Mouse (Mus musculus) hindbrain, embryonic 11.5 days (tissue): ENCODE measurements around the gene Sp2. TPM values are rescaled to one million over a fixed set of nuclear protein-coding genes. Genes with fewer than 3 reads are reported as not detected.
A peak's percentile ranks its signal among the peaks of the same experiment; 100 is the strongest.

Experiments used
- ATAC-seq: fragments of 200-750 bp; cut with Nextera tagmentation; 2 replicates; pipeline ENCODE4 v1.8.0; 2017; ENCODE audit warnings: mild to moderate bottlenecking, moderate TSS enrichment, moderate library complexity; ENCODE audit not compliant: low FRiP score
- DNase-seq: peaks from one replicate; pipeline ENCODE4 v3.0.0-alpha.2; 2015; ENCODE audit warnings: low spot score
- H3K27ac ChIP-seq: fragments of 300-500 bp; sonication (generic); 2 replicates; pipeline ENCODE4 v1.5.1; 2014; ENCODE audit warnings: mild to moderate bottlenecking, low read depth, low read length
- H3K27me3 ChIP-seq: fragments of 300-500 bp; sonication (generic); 2 replicates; pipeline ENCODE4 v1.6.1; 2014; ENCODE audit warnings: mild to moderate bottlenecking, low read length, moderate library complexity, mixed read lengths; ENCODE audit not compliant: control insufficient read depth, insufficient read depth
- H3K36me3 ChIP-seq: fragments of 300-500 bp; sonication (generic); 2 replicates; pipeline ENCODE4 v1.6.1; 2014; ENCODE audit warnings: mild to moderate bottlenecking, low read length, moderate library complexity, mixed read lengths; ENCODE audit not compliant: control insufficient read depth, insufficient read depth
- H3K4me1 ChIP-seq: fragments of 300-500 bp; sonication (generic); replicated peaks from 2 replicates; pipeline ENCODE4 v1.6.1; 2014; ENCODE audit warnings: low read length, mixed read lengths; ENCODE audit not compliant: control insufficient read depth, insufficient read depth
- H3K4me2 ChIP-seq: fragments of 300-500 bp; sonication (generic); replicated peaks from 2 replicates; pipeline ENCODE4 v1.6.1; 2014; ENCODE audit warnings: mild to moderate bottlenecking, low read depth, low read length
- H3K4me3 ChIP-seq: fragments of 300-500 bp; sonication (generic); 2 replicates; pipeline ENCODE4 v1.5.1; 2014; ENCODE audit warnings: low read depth, low read length
- H3K9ac ChIP-seq: fragments of 300-500 bp; sonication (generic); 2 replicates; pipeline ENCODE4 v1.6.1; 2014; ENCODE audit warnings: low read depth, low read length
- H3K9me3 ChIP-seq: fragments of 300-500 bp; sonication (generic); 2 replicates; pipeline ENCODE4 v1.6.1; 2016; ENCODE audit warnings: low read length; ENCODE audit not compliant: control insufficient read depth
- WGBS: fragments of 180-500 bp; shearing (Covaris S2); extraction: QIAGEN DNeasy Blood & Tissue Kit; methylation state at CpG from one replicate; pipeline ENCODE4 v1.1.7; 2014; 5-methylcytosine and 5-hydroxymethylcytosine counted together
- polyA plus RNA-seq: library from polyadenylated mRNA; unstranded; fragments of >200 nt; fragmentation: Nextera tagmentation; extraction: Ambion mirVana; gene quantifications from 2 replicates; pipeline ENCODE4 v1.2.1, GENCODE M21; 2014

Sp2 gene
- polyA plus RNA-seq, 1 experiment from 2014 or later, result 17.8 TPM

GRCm38 (mm10) chr11:97021121-97021765 is 38.5 kb upstream of the Sp2 start:
- H3K4me1 ChIP-seq, result peaks cover 22% of the 10 kb centered on the region
- H3K27ac ChIP-seq, result no peak overlapping the region
- ATAC-seq, result peak; percentile 26; the same call in 1 of the 2 replicates
- no peak overlapping the region; the same call in 1 of the 2 replicates for H3K9ac ChIP-seq
- no peaks in the 10 kb centered on the region for H3K9me3 ChIP-seq
- H3K4me2 ChIP-seq, result peak overlapping the region; percentile 80; the same call in 1 of the 2 replicates
- H3K36me3 ChIP-seq, result no peaks in the 10 kb centered on the region
- WGBS, result under 1% methylated on average over 26 of the region's 27 CpGs
- H3K4me3 ChIP-seq, result peak overlapping the region; percentile 45
- H3K27me3 ChIP-seq, result peaks cover 75% of the 10 kb centered on the region
- DNase-seq, result no peak

- 5% methylated on average over 13 of the region's 13 CpGs for WGBS
- no peak overlapping the region for H3K27ac ChIP-seq
Observed at GRCm38 (mm10) chr11:97019345-97019708, 36.6 kb upstream of the Sp2 start.

DNA sequence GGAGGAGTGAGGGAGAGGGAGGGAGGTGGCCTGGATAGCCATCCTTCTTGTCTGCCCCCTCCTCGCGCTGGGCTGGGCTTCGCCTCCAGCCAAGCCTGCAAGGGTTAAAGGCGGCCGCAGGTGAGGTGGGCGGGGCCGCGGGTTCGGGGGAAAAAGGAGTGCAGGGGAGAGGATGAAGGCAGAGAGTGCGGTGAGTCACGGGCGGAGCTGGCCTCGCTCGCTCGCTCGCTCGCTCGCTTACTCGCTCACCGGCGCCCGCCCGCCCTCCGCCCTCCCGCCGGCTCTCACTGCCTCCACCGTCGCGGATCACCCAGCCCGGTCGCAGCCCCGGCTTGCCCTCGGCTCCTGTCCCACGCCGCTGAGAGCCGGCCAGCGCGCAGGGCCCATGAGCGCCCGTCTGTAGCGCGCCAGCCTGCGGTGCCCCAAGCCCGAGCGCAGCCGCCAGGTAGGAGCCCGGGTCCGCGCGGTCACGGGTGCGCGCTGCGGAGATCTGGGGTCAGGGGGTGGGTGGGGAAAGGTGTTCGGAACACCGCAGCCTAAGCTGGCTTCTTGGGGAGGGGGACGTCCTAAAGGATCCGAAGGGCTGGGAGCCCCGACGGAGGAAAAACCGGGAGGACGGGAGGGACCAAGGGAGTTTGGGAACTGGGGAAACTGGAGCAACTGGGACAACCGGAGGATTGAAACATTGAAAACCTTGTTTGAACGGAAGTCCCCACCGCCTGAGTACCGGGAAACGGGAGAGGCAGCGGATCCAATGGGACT is 36.0 kb upstream of the Sp2 start:
- ATAC-seq (no peak), DNase-seq (peak; percentile 62)
- WGBS, result 1% methylated on average over 39 of the region's 68 CpGs
- Histone ChIP-seq H3K27me3 (peaks cover 82% of the 10 kb centered on the region), H3K9ac (no peak overlapping the region), H3K36me3 (no peaks in the 10 kb centered on the region), H3K4me1 (peaks cover 19% of the 10 kb centered on the region), H3K4me3 (peak overlapping the region; percentile 27), H3K9me3 (no peaks in the 10 kb centered on the region), H3K27ac (no peak overlapping the region), H3K4me2 (peak overlapping the region; percentile 38)

More at GRCm38 (mm10) chr11:97019345-97019708, 36.6 kb upstream of the Sp2 start:
- peak; percentile 42 for DNase-seq
- Histone ChIP-seq H3K27me3 (peaks cover 86% of the 10 kb centered on the region), H3K9me3 (no peaks in the 10 kb centered on the region), H3K4me2 (no peak overlapping the region), H3K4me1 (peaks cover 19% of the 10 kb centered on the region), H3K36me3 (no peaks in the 10 kb centered on the region), H3K4me3 (no peak overlapping the region), H3K9ac (no peak overlapping the region)
- ATAC-seq, result no peak

DNA sequence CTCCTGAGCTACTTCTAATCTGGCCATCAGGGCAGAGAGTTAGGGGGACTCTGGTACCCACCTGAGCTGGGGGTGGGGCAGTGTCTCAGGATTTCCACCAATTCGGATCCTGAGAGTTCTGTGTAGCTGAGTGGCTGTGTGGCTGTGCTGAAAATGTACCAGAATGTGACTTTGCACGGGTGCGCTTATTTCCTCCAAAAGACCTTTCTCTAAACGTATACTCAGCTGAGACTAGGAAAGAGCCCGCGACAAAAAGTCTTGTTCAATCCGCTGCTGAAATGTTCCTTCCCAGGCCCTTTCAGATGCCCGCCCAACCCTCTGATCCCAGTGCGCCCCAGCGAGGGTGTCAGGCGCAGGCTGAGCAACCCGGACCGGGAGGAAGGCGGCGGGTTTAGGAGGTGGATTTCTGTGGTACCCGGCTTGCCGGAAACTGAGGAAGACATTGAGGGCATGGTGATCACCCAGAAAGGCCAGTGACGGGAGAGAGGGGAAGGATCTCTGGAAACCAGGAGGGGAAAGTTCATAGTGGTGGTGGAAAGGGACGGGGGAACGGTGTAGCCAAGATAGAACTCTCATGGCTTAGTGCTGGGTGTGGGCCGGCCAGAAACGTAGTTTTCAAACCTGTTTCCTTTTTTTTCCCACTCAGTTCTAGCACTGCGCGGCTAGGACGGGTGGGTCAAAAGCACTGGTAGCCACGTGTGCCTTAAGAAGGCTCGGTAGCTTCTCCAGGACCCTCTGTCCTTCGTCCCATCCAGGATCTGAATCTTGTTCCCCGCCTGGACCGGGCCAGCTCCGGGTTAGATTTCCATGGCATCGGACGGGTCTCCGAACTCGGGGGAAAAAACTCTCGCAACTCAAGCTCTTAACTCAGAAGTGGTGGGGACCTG is 35.2 kb upstream of the Sp2 start:
- Histone ChIP-seq H3K4me1 (peaks cover 19% of the 10 kb centered on the region), H3K4me3 (no peak overlapping the region; the same call in 1 of the 2 replicates), H3K27ac (no peak overlapping the region), H3K27me3 (peaks cover 75% of the 10 kb centered on the region), H3K9ac (no peak overlapping the region), H3K9me3 (no peaks in the 10 kb centered on the region), H3K4me2 (peak overlapping the region; percentile 38), H3K36me3 (no peaks in the 10 kb centered on the region)
- 1% methylated on average over 36 of the region's 36 CpGs for whole genome bisulfite sequencing
- no peak for ATAC-seq
- peak; percentile 55 for DNase-seq

GRCm38 (mm10) chr11:97013121-97013670 is 30.4 kb upstream of the Sp2 start, which contains the start of gene Sp6:
Sp6 (plus strand) TSS chr11:97013394.
- no peak within 1 kb of the TSS for H3K4me2 ChIP-seq
- 33% methylated on average over 7 of the region's 8 CpGs for WGBS
- H3K9ac ChIP-seq, result no peak within 1 kb of the TSS
- no peaks in the 10 kb centered on the region for H3K36me3 ChIP-seq
- H3K4me1 ChIP-seq, result no peaks in the 10 kb centered on the region
- no peaks in the 10 kb centered on the region for H3K9me3 ChIP-seq
- H3K27ac ChIP-seq, result no peak within 1 kb of the TSS
- peaks cover 32% of the 10 kb centered on the region for H3K27me3 ChIP-seq
- DNase-seq (no peak), ATAC-seq (no peak)
- H3K4me3 ChIP-seq, result no peak within 1 kb of the TSS

- Histone ChIP-seq H3K4me3 (no peak overlapping the region), H3K27me3 (peaks cover 5% of the 10 kb centered on the region), H3K36me3 (no peaks in the 10 kb centered on the region), H3K27ac (no peak overlapping the region), H3K9me3 (no peaks in the 10 kb centered on the region), H3K4me1 (no peaks in the 10 kb centered on the region), H3K9ac (no peak overlapping the region), H3K4me2 (no peak overlapping the region)
- ATAC-seq, result no peak
- 56% methylated on average over 8 of the region's 8 CpGs for WGBS
- no peak for DNase-seq
Observed at GRCm38 (mm10) chr11:97009198-97009790, 26.5 kb upstream of the Sp2 start.

DNA sequence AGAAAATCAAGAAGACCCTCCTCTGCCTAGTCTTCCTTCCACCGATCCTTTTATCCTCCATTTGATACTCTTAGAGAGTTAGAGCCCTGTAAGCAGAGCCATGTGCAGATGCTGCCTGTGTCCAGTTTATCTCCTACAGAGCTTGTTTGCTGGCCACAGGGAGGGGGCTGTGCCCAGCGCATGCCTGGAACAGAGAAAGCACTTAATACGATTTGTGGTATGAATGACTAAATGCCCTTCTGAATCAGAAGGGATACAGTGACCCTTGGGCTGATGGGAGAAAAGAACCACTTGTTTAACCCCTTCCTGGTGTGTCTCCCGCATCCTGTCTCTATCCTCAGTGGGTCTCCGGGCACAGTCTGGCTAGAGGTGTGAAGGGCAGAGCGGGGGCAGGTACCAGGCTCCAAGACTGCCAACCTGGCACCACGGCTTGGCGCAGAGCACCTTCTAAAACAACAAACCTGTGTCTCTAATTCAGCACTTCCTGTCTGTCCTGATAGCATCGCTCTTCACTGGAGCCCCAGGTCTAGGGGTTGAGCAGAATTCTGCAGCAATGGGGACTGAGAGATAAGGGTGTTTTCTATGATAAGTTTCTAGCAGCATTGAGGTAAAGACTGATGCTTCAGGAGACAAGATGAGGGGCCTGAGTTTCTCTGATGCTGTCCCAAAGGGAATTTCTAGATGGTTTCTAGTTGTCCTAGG is 24.5 kb upstream of the Sp2 start:
- Histone ChIP-seq H3K36me3 (no peaks in the 10 kb centered on the region), H3K27me3 (peaks cover 3% of the 10 kb centered on the region; the same call in 1 of the 2 replicates), H3K4me1 (no peaks in the 10 kb centered on the region), H3K4me3 (no peak overlapping the region), H3K9ac (no peak overlapping the region), H3K9me3 (no peaks in the 10 kb centered on the region), H3K4me2 (no peak overlapping the region), H3K27ac (no peak overlapping the region)
- no peak for ATAC-seq
- DNase-seq, result no peak
- 77% methylated on average over 9 of the region's 9 CpGs for WGBS
